Mouse (Mus musculus): ENCODE results near the gene Ift74. TPM values are rescaled to one million over a fixed set of nuclear protein-coding genes. Genes with fewer than 3 reads are reported as not detected.

Ift74 gene
- 12.3 and 14.5 TPM in 2 replicates for total RNA-seq (2012; rRNA removed)
- polyA plus RNA-seq (2012; ENCODE audit: insufficient read depth in 1 of 2, insufficient read length in 2 of 2, low read depth in 1 of 2, low replicate concordance in 2 of 2, missing spikeins in 1 of 2) = 10 to 100 TPM in 1 of 2 experiments, not detected in 1; 10.2 TPM

- peak; percentile 97 for DNase-seq (ENCODE audit: low read depth, low spot score)
- H3K9me3 ChIP-seq (replicated peaks; ENCODE audit: insufficient read depth, low read length) = no peaks in the 10 kb centered on the region
- H3K27ac ChIP-seq (ENCODE audit: control insufficient read depth, low read depth, low read length) = peak within 1 kb of the TSS; percentile 38; the same call in 1 of the 2 replicates
- peaks cover 0 to 10% of the 10 kb centered on the region in 2 experiments; a peak in 2 of 4 replicates for H3K36me3 ChIP-seq (ENCODE audit: control insufficient read depth in 1 of 2, insufficient read depth in 2 of 2, low read length in 2 of 2)
- peak within 1 kb of the TSS; percentile 76 for H3K4me3 ChIP-seq (ENCODE audit: control insufficient read depth in 1 of 2, insufficient read depth in 1 of 2, low read depth in 2 of 2, low read length in 2 of 2)
- H3K79me2 ChIP-seq (ENCODE audit: control insufficient read depth, insufficient read depth, low read length, poor library complexity) = no peaks in the 10 kb centered on the region
- H3K9ac ChIP-seq (ENCODE audit: control insufficient read depth, low read depth, low read length, poor library complexity, severe bottlenecking) = peak within 1 kb of the TSS; percentile 73
- H3K27me3 ChIP-seq (ENCODE audit: control insufficient read depth in 1 of 2, insufficient read depth in 2 of 2, low read length in 2 of 2) = no peaks in the 10 kb centered on the region
- peaks cover 0 to 3% of the 10 kb centered on the region in 2 experiments; a peak in 2 of 4 replicates for H3K4me1 ChIP-seq (ENCODE audit: control insufficient read depth in 1 of 2, insufficient read depth in 2 of 2, low read length in 2 of 2)
- no peak for TF ChIP-seq UBTF (IDR thresholded peaks at IDR 0.05; ENCODE audit: borderline replicate concordance, insufficient read depth, low read depth, low read length)
- no peak for TF ChIP-seq MYB (IDR thresholded peaks at IDR 0.05; ENCODE audit: low read depth, low read length)
- 0 out of 2 replicates have a peak, but pooled peaks have one; percentile 66 for TF ChIP-seq POLR2AphosphoS2 (IDR thresholded peaks at IDR 0.05; ENCODE audit: low read length)
- TF ChIP-seq JUND (IDR thresholded peaks at IDR 0.05; ENCODE audit: low read depth, low read length) = no peak
- no peak for TF ChIP-seq POLR2AphosphoS5 (IDR thresholded peaks at IDR 0.05; ENCODE audit: borderline replicate concordance, low read depth, low read length)
- TF ChIP-seq RCOR1 (IDR thresholded peaks at IDR 0.05; ENCODE audit: low read depth, low read length) = no peak
- TF ChIP-seq ZKSCAN1 (IDR thresholded peaks at IDR 0.05; ENCODE audit: low read depth, low read length) = no peak
- TF ChIP-seq USF1 (IDR thresholded peaks at IDR 0.05; ENCODE audit: low read depth, low read length) = peak; percentile 39
- peak; percentile 40 for TF ChIP-seq NELFE (IDR thresholded peaks at IDR 0.05; ENCODE audit: low read depth, low read length)
- no peak for TF ChIP-seq EP300 (IDR thresholded peaks at IDR 0.05; ENCODE audit: low read depth in 1 of 2, low read length in 2 of 2)
- peak in 1 of 2 experiments; percentile 63; a peak in 1 of 4 replicates for TF ChIP-seq POLR2A (IDR thresholded peaks at IDR 0.05; ENCODE audit: control insufficient read depth in 1 of 2, insufficient read depth in 1 of 2, low read depth in 1 of 2, low read length in 2 of 2, poor library complexity in 1 of 2)
- no peak for TF ChIP-seq TCF12 (IDR thresholded peaks at IDR 0.05; ENCODE audit: low read depth, low read length)
- no peak for TF ChIP-seq ETS1 (IDR thresholded peaks at IDR 0.05; ENCODE audit: low read depth, low read length)
- no peak for TF ChIP-seq SMC3 (IDR thresholded peaks at IDR 0.05; ENCODE audit: low read depth, low read length)
- TF ChIP-seq MAX (IDR thresholded peaks at IDR 0.05; ENCODE audit: low read length) = no peak
- peak; percentile 82 for TF ChIP-seq HCFC1 (IDR thresholded peaks at IDR 0.05; ENCODE audit: low read depth, low read length)
- peak; percentile 90 for TF ChIP-seq MXI1 (IDR thresholded peaks at IDR 0.05; ENCODE audit: low read depth, low read length)
- TF ChIP-seq TAL1 (IDR thresholded peaks at IDR 0.05; ENCODE audit: low read length) = no peak
- no peak for TF ChIP-seq GABPA (IDR thresholded peaks at IDR 0.05; ENCODE audit: low read depth, low read length)
- no peak for TF ChIP-seq MEF2A (IDR thresholded peaks at IDR 0.05; ENCODE audit: extremely low read depth, insufficient replicate concordance, low read depth, low read length, poor library complexity, severe bottlenecking)
- TF ChIP-seq SIN3A (IDR thresholded peaks at IDR 0.05; ENCODE audit: low read length) = peak; percentile 91
- no peak for TF ChIP-seq USF2 (IDR thresholded peaks at IDR 0.05; ENCODE audit: borderline replicate concordance in 1 of 2, insufficient read depth in 1 of 2, low read depth in 1 of 2, low read length in 2 of 2)
- no peak for TF ChIP-seq BHLHE40 (IDR thresholded peaks at IDR 0.05; ENCODE audit: borderline replicate concordance, low read depth, low read length)
- TF ChIP-seq CHD1 (IDR thresholded peaks at IDR 0.05; ENCODE audit: low read depth, low read length) = no peak
- peak; percentile 32; the same call in 1 of the 2 replicates for TF ChIP-seq NRF1 (IDR thresholded peaks at IDR 0.05; ENCODE audit: insufficient read depth, low read depth, low read length, poor library complexity, severe bottlenecking)
- TF ChIP-seq MAZ (IDR thresholded peaks at IDR 0.05; ENCODE audit: low read depth, low read length) = peak; percentile 79; the same call in 1 of the 2 replicates
- no peak for TF ChIP-seq CTCF (IDR thresholded peaks at IDR 0.05 in 2 of 3, conservative IDR thresholded peaks at IDR 0.05 in 1 of 3; ENCODE audit: control insufficient read depth in 1 of 3, insufficient read depth in 1 of 3, low read depth in 2 of 3, low read length in 3 of 3, poor library complexity in 1 of 3, severe bottlenecking in 1 of 3)
- no peak for TF ChIP-seq ZC3H11A (IDR thresholded peaks at IDR 0.05; ENCODE audit: low read depth, low read length)
- 0 out of 2 replicates have a peak, but pooled peaks have one; percentile 33 for TF ChIP-seq ZMIZ1 (IDR thresholded peaks at IDR 0.05; ENCODE audit: low read depth, low read length)
- no peak; the same call in 1 of the 2 replicates for TF ChIP-seq MYC (IDR thresholded peaks at IDR 0.05; ENCODE audit: low read depth, low read length)
- TF ChIP-seq MAFK (IDR thresholded peaks at IDR 0.05; ENCODE audit: borderline replicate concordance, low read depth, low read length) = no peak; the same call in 1 of the 2 replicates
- TF ChIP-seq KAT2A (conservative IDR thresholded peaks at IDR 0.05; ENCODE audit: low read depth, low read length) = no peak
- TF ChIP-seq CHD2 (IDR thresholded peaks at IDR 0.05; ENCODE audit: low read length) = peak; percentile 98
- no peak for TF ChIP-seq GATA1 (IDR thresholded peaks at IDR 0.05; ENCODE audit: low read depth, low read length)
- TF ChIP-seq TBP (IDR thresholded peaks at IDR 0.05; ENCODE audit: low read depth, low read length) = peak; percentile 67; the same call in 1 of the 2 replicates
Observed at GRCm38 (mm10) chr4:94613972-94614626, at the start of gene Ift74. Gene Ift74, plus strand, starts transcription at chr4:94614491.

Data from MEL (cell line).